Mouse (Mus musculus) stomach, embryonic 14.5 days (tissue): Measurements from ENCODE around the gene Arhgef7. TPM values are rescaled to one million over a fixed set of nuclear protein-coding genes. Genes with fewer than 3 reads are reported as not detected.

Experiments used
- ATAC-seq: fragments of 200-750 bp; cut with Nextera tagmentation; 2 replicates; pipeline ENCODE4 v1.8.0; 2017; ENCODE audit warnings: low read depth, moderate TSS enrichment; ENCODE audit not compliant: insufficient number of reproducible peaks, insufficient read depth, low FRiP score
- H3K27ac ChIP-seq: fragments of 300-500 bp; sonication (generic); 2 replicates; pipeline ENCODE4 v1.5.1; 2014; ENCODE audit warnings: mild to moderate bottlenecking, low read length, moderate library complexity, mixed read lengths
- H3K27me3 ChIP-seq: fragments of 300-500 bp; sonication (generic); 2 replicates; pipeline ENCODE4 v1.6.1; 2014; ENCODE audit warnings: low read length, control low read depth, mixed read lengths; ENCODE audit not compliant: control insufficient read depth, insufficient read depth
- H3K36me3 ChIP-seq: fragments of 300-500 bp; sonication (generic); 2 replicates; pipeline ENCODE4 v1.6.1; 2014; ENCODE audit warnings: mild to moderate bottlenecking, control low read depth, low read length, moderate library complexity, mixed read lengths; ENCODE audit not compliant: control insufficient read depth, insufficient read depth
- H3K4me1 ChIP-seq: fragments of 300-500 bp; sonication (generic); 2 replicates; pipeline ENCODE4 v1.6.1; 2014; ENCODE audit warnings: low read length, control low read depth, mixed read lengths; ENCODE audit not compliant: control insufficient read depth, insufficient read depth
- H3K4me2 ChIP-seq: fragments of 300-500 bp; sonication (generic); replicated peaks from 2 replicates; pipeline ENCODE4 v1.6.1; 2014; ENCODE audit warnings: low read depth, low read length, control low read depth
- H3K4me3 ChIP-seq: fragments of 300-500 bp; sonication (generic); 2 replicates; pipeline ENCODE4 v1.5.1; 2014; ENCODE audit warnings: low read depth, low read length, control low read depth
- H3K9ac ChIP-seq: fragments of 300-500 bp; sonication (generic); replicated peaks from 2 replicates; pipeline ENCODE4 v1.6.1; 2014; ENCODE audit warnings: low read depth, mild to moderate bottlenecking, control low read depth, low read length, moderate library complexity, mixed read lengths
- H3K9me3 ChIP-seq: fragments of 300-500 bp; sonication (generic); 2 replicates; pipeline ENCODE4 v1.6.1; 2016; ENCODE audit warnings: low read depth, low read length, control low read depth; ENCODE audit not compliant: control insufficient read depth
- WGBS: fragments of 180-500 bp; shearing (Covaris S2); extraction: QIAGEN DNeasy Blood & Tissue Kit; methylation state at CpG from one replicate; pipeline ENCODE4 v1.1.7; 2014; 5-methylcytosine and 5-hydroxymethylcytosine counted together
- polyA plus RNA-seq: library from polyadenylated mRNA; unstranded; fragments of >200 nt; fragmentation: Nextera tagmentation; extraction: Ambion mirVana; gene quantifications from 2 replicates; pipeline ENCODE4 v1.2.1, GENCODE M21; 2014

The Arhgef7 gene
- polyA plus RNA-seq, 1 experiment from 2014 or later, result 37.0 TPM

- Histone ChIP-seq H3K36me3 (peaks cover 5% of the 10 kb centered on the region; the same call in 1 of the 2 replicates), H3K9ac (no peak overlapping the region), H3K9me3 (no peaks in the 10 kb centered on the region), H3K4me3 (no peak overlapping the region), H3K4me2 (no peak overlapping the region), H3K27ac (no peak overlapping the region), H3K27me3 (no peaks in the 10 kb centered on the region), H3K4me1 (peaks cover 36% of the 10 kb centered on the region)
- WGBS, result 74% methylated on average over 10 of the region's 10 CpGs
- no peak for ATAC-seq
Measured at GRCm38 (mm10) chr8:11777201-11777600, 49.7 kb downstream of the Arhgef7 start.

DNA sequence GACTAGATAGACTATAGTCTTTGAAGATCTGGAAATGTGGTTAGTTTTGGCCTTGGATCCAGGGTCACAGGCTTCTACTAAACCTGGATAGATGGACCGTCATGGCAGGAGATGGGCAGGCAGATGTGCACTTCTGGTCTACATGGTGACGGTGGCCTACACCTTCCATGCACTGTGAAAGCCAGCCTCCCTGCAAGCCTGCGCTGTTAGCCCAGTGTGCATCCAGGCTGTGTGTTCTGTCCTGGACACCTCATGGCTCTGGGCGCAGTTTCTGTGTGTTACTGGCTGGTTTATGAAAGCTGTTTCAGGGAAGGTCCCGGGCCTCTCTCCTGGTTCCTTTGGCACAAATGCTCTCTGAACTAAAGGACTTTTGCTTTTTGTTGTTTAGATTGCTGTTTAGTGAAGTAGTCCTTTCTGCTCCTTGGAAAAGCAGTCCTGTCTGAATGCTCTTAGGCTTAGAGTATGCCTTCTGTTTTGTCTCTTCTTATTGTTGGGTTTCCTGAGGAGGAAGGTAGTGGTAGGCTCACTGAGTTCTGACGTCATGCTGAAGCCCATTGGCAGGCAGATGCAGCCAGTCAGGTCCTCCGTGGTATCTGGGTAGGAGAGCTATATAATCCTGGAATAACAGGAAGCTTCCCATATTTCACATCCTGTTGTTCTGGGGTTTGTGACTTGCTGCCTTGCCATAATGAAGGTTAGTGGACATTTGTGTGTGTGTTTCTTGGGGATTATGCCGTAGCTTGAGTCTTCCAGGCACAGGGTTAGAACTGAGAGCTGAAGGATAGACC, 51.3 kb downstream of the Arhgef7 start:
- no peak overlapping the region for H3K9ac ChIP-seq

GRCm38 (mm10) chr8:11779844-11780634, 52.5 kb downstream of the Arhgef7 start:
- H3K36me3 ChIP-seq, result peaks cover 10% of the 10 kb centered on the region
- H3K4me3 ChIP-seq, result no peak overlapping the region
- 65% methylated on average over 10 of the region's 10 CpGs for WGBS
- 0 out of 2 replicates have a peak overlapping the region, but pooled peaks have one; percentile 7 for H3K4me2 ChIP-seq
- no peak overlapping the region for H3K9ac ChIP-seq
- no peaks in the 10 kb centered on the region for H3K27me3 ChIP-seq
- H3K4me1 ChIP-seq, result peaks cover 21% of the 10 kb centered on the region
- H3K9me3 ChIP-seq, result no peaks in the 10 kb centered on the region
- ATAC-seq, result no peak
- peak overlapping the region; percentile 44; the same call in 1 of the 2 replicates for H3K27ac ChIP-seq

More for the DNA sequence above, 51.3 kb downstream of the Arhgef7 start:
- Histone ChIP-seq H3K4me1 (peaks cover 33% of the 10 kb centered on the region), H3K36me3 (peaks cover 10% of the 10 kb centered on the region), H3K27ac (peak overlapping the region; percentile 44; the same call in 1 of the 2 replicates), H3K27me3 (no peaks in the 10 kb centered on the region), H3K4me2 (no peak overlapping the region), H3K4me3 (no peak overlapping the region), H3K9me3 (no peaks in the 10 kb centered on the region)
- WGBS, result 77% methylated on average over 8 of the region's 8 CpGs
- ATAC-seq, result no peak

GRCm38 (mm10) chr8:11780641-11781040, 53.1 kb downstream of the Arhgef7 start:
- Histone ChIP-seq H3K9me3 (no peaks in the 10 kb centered on the region), H3K27ac (no peak overlapping the region), H3K4me3 (no peak overlapping the region), H3K9ac (no peak overlapping the region), H3K4me2 (0 out of 2 replicates have a peak overlapping the region, but pooled peaks have one; percentile 7), H3K36me3 (peaks cover 13% of the 10 kb centered on the region), H3K4me1 (peaks cover 17% of the 10 kb centered on the region; the same call in 1 of the 2 replicates), H3K27me3 (no peaks in the 10 kb centered on the region)
- WGBS, result 84% methylated on average over 4 of the region's 4 CpGs
- ATAC-seq, result no peak

DNA sequence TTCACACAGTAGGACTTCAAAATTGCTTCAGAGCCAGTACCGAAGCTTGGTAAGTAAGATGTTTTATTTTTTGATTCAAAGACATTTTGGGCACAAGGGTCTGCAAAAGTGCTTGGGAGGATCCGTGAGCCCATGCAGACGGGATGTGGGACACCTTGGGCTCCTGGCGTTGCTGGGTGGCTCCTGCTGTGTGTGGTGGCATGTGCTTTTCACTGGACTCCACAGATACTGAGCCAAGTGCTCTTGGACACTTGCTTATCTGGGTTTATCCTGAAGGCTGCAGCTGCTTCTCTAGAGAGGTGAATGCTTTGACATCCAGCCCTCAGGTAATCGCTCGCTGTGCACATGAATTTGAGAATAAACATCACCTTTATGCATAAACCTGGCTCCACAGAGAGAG, 55.1 kb downstream of the Arhgef7 start:
- Histone ChIP-seq H3K36me3 (peaks cover 21% of the 10 kb centered on the region), H3K4me3 (no peak overlapping the region), H3K9me3 (no peaks in the 10 kb centered on the region), H3K9ac (no peak overlapping the region), H3K27me3 (no peaks in the 10 kb centered on the region), H3K27ac (no peak overlapping the region), H3K4me2 (no peak overlapping the region), H3K4me1 (0 out of 2 replicates have a peak, but pooled peaks cover 8% of the 10 kb centered on the region)
- ATAC-seq, result no peak
- WGBS, result 91% methylated on average over 6 of the region's 6 CpGs

DNA sequence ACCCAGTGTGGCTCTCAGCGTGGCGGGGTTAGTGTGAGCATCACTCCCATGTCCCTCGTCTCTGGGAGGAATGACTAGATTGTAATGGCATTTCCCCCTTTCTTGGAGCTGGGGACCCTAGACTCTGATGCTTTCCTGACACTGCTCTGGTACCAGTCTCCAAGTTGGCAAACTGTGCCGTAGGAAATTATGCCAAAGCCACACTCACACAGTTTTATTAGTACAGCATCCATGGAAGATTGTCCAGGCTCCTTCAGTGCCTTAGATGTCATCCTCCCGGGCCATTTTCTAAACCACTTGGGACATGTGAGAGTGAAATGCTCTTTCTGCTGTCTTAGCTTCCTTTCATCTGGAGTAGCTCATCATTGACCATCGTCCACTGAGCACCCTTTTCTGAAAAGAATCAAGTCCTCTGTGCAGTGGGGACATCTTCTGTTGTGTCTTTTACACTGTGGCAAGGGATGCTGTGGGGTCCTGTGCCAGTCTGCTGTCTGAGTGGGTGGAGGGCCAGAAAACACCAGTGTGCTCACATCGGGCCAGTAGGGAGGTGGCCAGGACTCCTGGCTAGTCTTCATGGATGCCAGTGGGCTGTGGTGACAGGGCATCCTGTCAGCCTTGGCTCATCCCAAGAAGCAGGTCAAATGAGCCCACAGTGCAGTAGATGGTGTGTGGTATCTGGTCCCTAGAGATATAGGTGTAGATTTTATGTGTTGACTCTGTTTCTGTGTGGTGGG, 56.5 kb downstream of the Arhgef7 start:
- Histone ChIP-seq H3K36me3 (peaks cover 21% of the 10 kb centered on the region), H3K9me3 (no peaks in the 10 kb centered on the region), H3K9ac (no peak overlapping the region), H3K4me2 (no peak overlapping the region), H3K27me3 (no peaks in the 10 kb centered on the region), H3K4me1 (0 out of 2 replicates have a peak, but pooled peaks cover 6% of the 10 kb centered on the region), H3K27ac (no peak overlapping the region), H3K4me3 (no peak overlapping the region)
- ATAC-seq, result no peak
- WGBS, result 88% methylated on average over 7 of the region's 7 CpGs

- Histone ChIP-seq H3K9me3 (no peaks in the 10 kb centered on the region), H3K27me3 (no peaks in the 10 kb centered on the region), H3K36me3 (peaks cover 21% of the 10 kb centered on the region), H3K4me3 (no peak overlapping the region), H3K9ac (no peak overlapping the region), H3K27ac (no peak overlapping the region), H3K4me1 (no peaks in the 10 kb centered on the region), H3K4me2 (no peak overlapping the region)
- 59% methylated on average over 4 of the region's 4 CpGs for WGBS
- ATAC-seq, result no peak
Measured at GRCm38 (mm10) chr8:11785121-11785520, 57.6 kb downstream of the Arhgef7 start.

GRCm38 (mm10) chr8:11785539-11786046, 58.1 kb downstream of the Arhgef7 start:
- WGBS, result 75% methylated on average over 9 of the region's 9 CpGs
- H3K4me1 ChIP-seq, result no peaks in the 10 kb centered on the region
- H3K27ac ChIP-seq, result no peak overlapping the region
- peaks cover 21% of the 10 kb centered on the region for H3K36me3 ChIP-seq
- no peak overlapping the region for H3K4me3 ChIP-seq
- no peak overlapping the region for H3K4me2 ChIP-seq
- no peaks in the 10 kb centered on the region for H3K27me3 ChIP-seq
- no peak overlapping the region for H3K9ac ChIP-seq
- no peaks in the 10 kb centered on the region for H3K9me3 ChIP-seq
- no peak for ATAC-seq
